Mouse (Mus musculus) v-Abl transformed pro-B cells (cell line): ENCODE results near the gene Adcyap1r1.

Experiments
- in situ Hi-C, 2 experiments: fragments of 400-800 bp; cut with MboI; formaldehyde crosslinking; loops; one replicate each; pipeline ENCODE4 v1.15.1; 2025; ENCODE audit not compliant: unreplicated experiment in 2 of 2

The Adcyap1r1 gene

GRCm38 (mm10) chr6:55496201-55496600 is 44.4 kb downstream of the Adcyap1r1 start:
- in situ Hi-C loops: no loop called here

- in situ Hi-C loops: no loop called here
Measured at GRCm38 (mm10) chr6:55498753-55499152, 47.0 kb downstream of the Adcyap1r1 start.

GRCm38 (mm10) chr6:55501061-55501460 is 49.3 kb downstream of the Adcyap1r1 start:
- in situ Hi-C loops: no loop called here

- in situ Hi-C loops: no loop called here
Measured at GRCm38 (mm10) chr6:55502309-55502708, 50.5 kb downstream of the Adcyap1r1 start.

GRCm38 (mm10) chr6:55504797-55505488 is 53.2 kb downstream of the Adcyap1r1 start:
- in situ Hi-C loops: no loop called here

- in situ Hi-C loops: no loop called here
Measured at GRCm38 (mm10) chr6:55506519-55506918, 54.7 kb downstream of the Adcyap1r1 start.

GRCm38 (mm10) chr6:55509130-55509870 is 57.5 kb downstream of the Adcyap1r1 start:
- in situ Hi-C loops: no loop called here

GRCm38 (mm10) chr6:55511212-55512065 is 59.7 kb downstream of the Adcyap1r1 start:
- in situ Hi-C loops: no loop called here

- in situ Hi-C loops: no loop called here
Measured at GRCm38 (mm10) chr6:55512066-55512703, 60.4 kb downstream of the Adcyap1r1 start.

GRCm38 (mm10) chr6:55513477-55513876 is 61.7 kb downstream of the Adcyap1r1 start:
- in situ Hi-C loops: no loop called here

- in situ Hi-C loops: no loop called here
Measured at GRCm38 (mm10) chr6:55519605-55520201, 67.9 kb downstream of the Adcyap1r1 start.

- in situ Hi-C loops: no loop called here
Measured at GRCm38 (mm10) chr6:55520237-55521095, 68.7 kb downstream of the Adcyap1r1 start.

GRCm38 (mm10) chr6:55536469-55536868 is 84.7 kb downstream of the Adcyap1r1 start:
- in situ Hi-C loops: no loop called here

- in situ Hi-C loops: no loop called here
Measured at GRCm38 (mm10) chr6:55539196-55539595, 87.4 kb downstream of the Adcyap1r1 start.

GRCm38 (mm10) chr6:55542359-55542758 is 90.6 kb downstream of the Adcyap1r1 start:
- in situ Hi-C loops: no loop called here

- in situ Hi-C loops: no loop called here
Measured at GRCm38 (mm10) chr6:55543345-55543744, 91.6 kb downstream of the Adcyap1r1 start.

GRCm38 (mm10) chr6:55549211-55549610 is 97.4 kb downstream of the Adcyap1r1 start:
- in situ Hi-C loops: no loop called here

- in situ Hi-C loops: no loop called here
Measured at GRCm38 (mm10) chr6:55550926-55551325, 99.1 kb downstream of the Adcyap1r1 start.
